Mouse (Mus musculus): Measurements from ENCODE around the gene Hoxa7.

Hoxa7 gene

GRCm38 (mm10) chr6:52213119-52213986 is 8.3 kb downstream of the Hoxa7 start, which contains the start of the genes Hoxa3 and Gm28308:
Hoxa3 (minus strand) TSS chr6:52213336.
Gm28308 (minus strand) TSS chr6:52213339.
- no peak for DNase-seq (ENCODE audit: low read depth, low spot score)

- DNase-seq (ENCODE audit: low read depth, low spot score), result no peak
Measured at GRCm38 (mm10) chr6:52212556-52213118, 9.0 kb downstream of the Hoxa7 start.

- DNase-seq (ENCODE audit: low read depth, low spot score), result no peak
Measured at GRCm38 (mm10) chr6:52211961-52212360, 9.7 kb downstream of the Hoxa7 start.

GRCm38 (mm10) chr6:52211170-52211935 is 10.3 kb downstream of the Hoxa7 start:
- DNase-seq (ENCODE audit: low read depth, low spot score), result no peak

GRCm38 (mm10) chr6:52209685-52210046 is 12.0 kb downstream of the Hoxa7 start:
- no peak for DNase-seq (ENCODE audit: low read depth, low spot score)

- no peak for DNase-seq (ENCODE audit: low read depth, low spot score)
Measured at GRCm38 (mm10) chr6:52208868-52209684, 12.6 kb downstream of the Hoxa7 start.

- no peak for DNase-seq (ENCODE audit: low read depth, low spot score)
Measured at GRCm38 (mm10) chr6:52208072-52208867, 13.4 kb downstream of the Hoxa7 start, which contains the start of gene Hoxa6. Hoxa6 (minus strand) TSS chr6:52208722.

GRCm38 (mm10) chr6:52207684-52207976 is 14.0 kb downstream of the Hoxa7 start:
- no peak for DNase-seq (ENCODE audit: low read depth, low spot score)

GRCm38 (mm10) chr6:52206882-52207683 is 14.6 kb downstream of the Hoxa7 start:
- no peak for DNase-seq (ENCODE audit: low read depth, low spot score)

- DNase-seq (ENCODE audit: low read depth, low spot score), result no peak
Measured at GRCm38 (mm10) chr6:52205638-52206621, 15.7 kb downstream of the Hoxa7 start.

GRCm38 (mm10) chr6:52205221-52205620 is 16.4 kb downstream of the Hoxa7 start:
- DNase-seq (ENCODE audit: low read depth, low spot score), result no peak

GRCm38 (mm10) chr6:52204050-52204752 is 17.5 kb downstream of the Hoxa7 start, which contains the start of gene Hoxa5:
Hoxa5 (minus strand) TSS chr6:52204587.
- DNase-seq (ENCODE audit: low read depth, low spot score), result no peak

GRCm38 (mm10) chr6:52203371-52204049 is 18.1 kb downstream of the Hoxa7 start:
- no peak for DNase-seq (ENCODE audit: low read depth, low spot score)

- DNase-seq (ENCODE audit: low read depth, low spot score), result no peak
Measured at GRCm38 (mm10) chr6:52203121-52203370, 18.6 kb downstream of the Hoxa7 start.

- no peak for DNase-seq (ENCODE audit: low read depth, low spot score)
Measured at GRCm38 (mm10) chr6:52202362-52203120, 19.1 kb downstream of the Hoxa7 start.

- no peak for DNase-seq (ENCODE audit: low read depth, low spot score)
Measured at GRCm38 (mm10) chr6:52201269-52201668, 20.4 kb downstream of the Hoxa7 start.

GRCm38 (mm10) chr6:52200751-52201250 is 20.9 kb downstream of the Hoxa7 start:
- no peak for DNase-seq (ENCODE audit: low read depth, low spot score)
